23 mouse cellular contexts compared by ENCODE assay signal in the genomic region with DNA sequence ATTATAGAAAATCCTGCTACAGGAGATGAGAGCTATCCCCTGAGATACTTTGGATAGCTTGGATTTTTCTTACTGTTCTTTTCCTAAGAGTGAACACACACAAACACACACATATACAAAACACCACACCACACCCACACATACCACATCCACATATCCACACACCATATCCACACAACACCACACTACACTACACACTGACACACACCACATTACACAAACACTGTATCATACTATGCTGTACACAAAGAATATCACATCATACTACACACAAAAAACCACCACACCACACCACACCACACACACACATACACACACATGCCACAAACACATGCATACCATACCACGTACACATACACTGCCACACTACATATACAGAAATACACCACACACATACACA.
DNase-seq lines count a peak whose midpoint lies in the region; ATAC-seq lines count a peak whose summit lies in the region.
"Had no signal": no experiment of that assay in that cellular context is flagged by ENCODE, and none has a peak within 500 bp of the region (broad histone marks: within the 10 kb centered on the region; RNA-seq: fewer than 3 reads in every experiment).

No protein-coding gene starts in this region.

- H3K9me3 ChIP-seq in forebrain, embryonic 13.5 days (replicated peaks) = no peaks in the 10 kb centered on the region
- H3K9me3 ChIP-seq in forebrain, embryonic 15.5 days = no peaks in the 10 kb centered on the region
- H3K9me3 ChIP-seq in midbrain, embryonic 11.5 days (ENCODE audit: control insufficient read depth, low read length) = no peaks in the 10 kb centered on the region
- no peaks in the 10 kb centered on the region for H3K9me3 ChIP-seq in midbrain, embryonic 13.5 days
- no peaks in the 10 kb centered on the region for H3K9me3 ChIP-seq in embryonic facial prominence, embryonic 11.5 days (replicated peaks; ENCODE audit: control insufficient read depth, low read length)
- H3K9me3 ChIP-seq: heart, embryonic 12.5 days; heart, embryonic 15.5 days had no signal

- peak; percentile 54 for DNase-seq in midbrain, embryonic 11.5 days (ENCODE audit: low spot score, missing footprints)
- DNase-seq in embryonic facial prominence, embryonic 11.5 days (ENCODE audit: low spot score) = no peak
- no peak for DNase-seq in embryo, embryonic 10 days (ENCODE audit: low spot score)
- DNase-seq: adrenal gland, adult 8-10 months; cerebellum, adult 11-12 months; cerebellum, adult 8-10 months; cerebellum, postnatal 14 days; gastrocnemius, adult 2 months; gastrocnemius, postnatal 14 days; heart, adult 11 months; heart, postnatal 10 days; heart, postnatal 4 days had no signal

- H3K9ac ChIP-seq in forebrain, embryonic 13.5 days = no peak overlapping the region
- H3K9ac ChIP-seq in forebrain, embryonic 15.5 days (replicated peaks) = no peak overlapping the region
- no peak overlapping the region for H3K9ac ChIP-seq in midbrain, embryonic 11.5 days (ENCODE audit: low read length)
- H3K9ac ChIP-seq in midbrain, embryonic 13.5 days (replicated peaks) = no peak overlapping the region
- H3K9ac ChIP-seq in embryonic facial prominence, embryonic 11.5 days (replicated peaks; ENCODE audit: low read length) = no peak overlapping the region
- H3K9ac ChIP-seq: forebrain, postnatal 0 days; heart, embryonic 12.5 days; heart, embryonic 15.5 days; hindbrain, embryonic 14.5 days had no signal

- ATAC-seq in forebrain, embryonic 13.5 days = peak; percentile 14; the same call in 1 of the 2 replicates
- no peak; the same call in 1 of the 2 replicates for ATAC-seq in forebrain, embryonic 15.5 days (replicated peaks)
- no peak for ATAC-seq in midbrain, embryonic 11.5 days (ENCODE audit: low FRiP score)
- ATAC-seq in midbrain, embryonic 13.5 days = no peak
- ATAC-seq in embryonic facial prominence, embryonic 11.5 days (replicated peaks; ENCODE audit: insufficient number of reproducible peaks, low FRiP score, low TSS enrichment, low read depth) = peak; percentile 64; the same call in 1 of the 2 replicates
- ATAC-seq in inflammation-experienced regulatory T-cells, adult 6 months = no peak
- ATAC-seq: activated CD4-positive, CD25-positive, alpha-beta regulatory T cell, adult 4 months; CD4-positive, CD25-positive, alpha-beta regulatory T cell, adult 4 months had no signal

- no peaks in the 10 kb centered on the region for H3K36me3 ChIP-seq in forebrain, embryonic 13.5 days (ENCODE audit: poor library complexity, severe bottlenecking)
- H3K36me3 ChIP-seq in forebrain, embryonic 15.5 days = no peaks in the 10 kb centered on the region
- no peaks in the 10 kb centered on the region for H3K36me3 ChIP-seq in midbrain, embryonic 11.5 days (ENCODE audit: control insufficient read depth, insufficient read depth, low read length)
- H3K36me3 ChIP-seq in midbrain, embryonic 13.5 days = no peaks in the 10 kb centered on the region
- no peaks in the 10 kb centered on the region for H3K36me3 ChIP-seq in embryonic facial prominence, embryonic 11.5 days (replicated peaks; ENCODE audit: control insufficient read depth, insufficient read depth, low read depth, low read length)
- H3K36me3 ChIP-seq: heart, embryonic 12.5 days; heart, embryonic 15.5 days had no signal

- H3K4me3 ChIP-seq in forebrain, embryonic 13.5 days = no peak overlapping the region
- no peak overlapping the region for H3K4me3 ChIP-seq in forebrain, embryonic 15.5 days
- no peak overlapping the region for H3K4me3 ChIP-seq in midbrain, embryonic 11.5 days (ENCODE audit: low read depth, low read length)
- no peak overlapping the region for H3K4me3 ChIP-seq in midbrain, embryonic 13.5 days (replicated peaks)
- H3K4me3 ChIP-seq in embryonic facial prominence, embryonic 11.5 days (ENCODE audit: low read depth, low read length) = no peak overlapping the region
- H3K4me3 ChIP-seq: gastrocnemius, adult 2 months; heart, embryonic 12.5 days; heart, embryonic 15.5 days had no signal

- H3K4me1 ChIP-seq in forebrain, embryonic 13.5 days = peaks cover 24% of the 10 kb centered on the region
- peaks cover 4% of the 10 kb centered on the region; the same call in 1 of the 2 replicates for H3K4me1 ChIP-seq in forebrain, embryonic 15.5 days
- no peaks in the 10 kb centered on the region for H3K4me1 ChIP-seq in midbrain, embryonic 11.5 days (ENCODE audit: control insufficient read depth, insufficient read depth, low read length)
- no peaks in the 10 kb centered on the region for H3K4me1 ChIP-seq in midbrain, embryonic 13.5 days (replicated peaks)
- no peaks in the 10 kb centered on the region; the same call in 1 of the 2 replicates for H3K4me1 ChIP-seq in embryonic facial prominence, embryonic 11.5 days (ENCODE audit: control insufficient read depth, insufficient read depth, low read length)
- H3K4me1 ChIP-seq: heart, embryonic 12.5 days; heart, embryonic 15.5 days had no signal

- no peak overlapping the region for H3K4me2 ChIP-seq in forebrain, embryonic 13.5 days
- no peak overlapping the region for H3K4me2 ChIP-seq in forebrain, embryonic 15.5 days (replicated peaks)
- no peak overlapping the region for H3K4me2 ChIP-seq in midbrain, embryonic 11.5 days
- H3K4me2 ChIP-seq in midbrain, embryonic 13.5 days (replicated peaks) = no peak overlapping the region
- H3K4me2 ChIP-seq in embryonic facial prominence, embryonic 11.5 days (ENCODE audit: low read depth, low read length) = no peak overlapping the region
- H3K4me2 ChIP-seq: heart, embryonic 12.5 days; heart, embryonic 15.5 days; hindbrain, embryonic 14.5 days had no signal

- H3K27ac ChIP-seq in forebrain, embryonic 13.5 days = no peak overlapping the region
- H3K27ac ChIP-seq in forebrain, embryonic 15.5 days (replicated peaks) = no peak overlapping the region
- no peak overlapping the region for H3K27ac ChIP-seq in midbrain, embryonic 11.5 days (ENCODE audit: low read depth, low read length)
- H3K27ac ChIP-seq in midbrain, embryonic 13.5 days = no peak overlapping the region
- no peak overlapping the region for H3K27ac ChIP-seq in embryonic facial prominence, embryonic 11.5 days (replicated peaks; ENCODE audit: low read depth, low read length)
- H3K27ac ChIP-seq: gastrocnemius, adult 2 months; heart, embryonic 15.5 days; hindbrain, embryonic 14.5 days; hindbrain, postnatal 0 days had no signal

- no peaks in the 10 kb centered on the region for H3K27me3 ChIP-seq in forebrain, embryonic 13.5 days
- no peaks in the 10 kb centered on the region for H3K27me3 ChIP-seq in forebrain, embryonic 15.5 days
- H3K27me3 ChIP-seq in midbrain, embryonic 11.5 days (ENCODE audit: control insufficient read depth, insufficient read depth, low read length) = no peaks in the 10 kb centered on the region
- no peaks in the 10 kb centered on the region; the same call in 1 of the 2 replicates for H3K27me3 ChIP-seq in midbrain, embryonic 13.5 days
- H3K27me3 ChIP-seq in embryonic facial prominence, embryonic 11.5 days (ENCODE audit: control insufficient read depth, insufficient read depth, low read length) = no peaks in the 10 kb centered on the region
- H3K27me3 ChIP-seq: heart, embryonic 12.5 days; heart, embryonic 15.5 days had no signal

- 92% methylated on average over 1 of the region's 1 CpGs for WGBS in forebrain, embryonic 13.5 days
- WGBS in forebrain, embryonic 15.5 days = 90% methylated on average over 1 of the region's 1 CpGs
- 91% methylated on average over 1 of the region's 1 CpGs for WGBS in midbrain, embryonic 11.5 days
- 100% methylated on average over 1 of the region's 1 CpGs for WGBS in midbrain, embryonic 13.5 days
- WGBS in embryonic facial prominence, embryonic 11.5 days = 88% methylated on average over 1 of the region's 1 CpGs

Comparison
In these comparisons a context has a peak if more than half of its experiments do, and no peak if none do; other contexts are left out.
1. ATAC-seq: peak in forebrain, embryonic 13.5 days (single experiment) and embryonic facial prominence, embryonic 11.5 days (single experiment); none in forebrain, embryonic 15.5 days (single experiment), midbrain, embryonic 11.5 days (single experiment), midbrain, embryonic 13.5 days (single experiment) and inflammation-experienced regulatory T-cells, adult 6 months (single experiment).